Mouse (Mus musculus): ENCODE measurements at regions not wholly inside any gene's neighbourhood (a gene's known extent, or its start where the extent isn't known, plus 50 kb on each side); places are given as distances from the start of the nearest gene placed in this dataset.
A peak's percentile ranks its signal among the peaks of the same experiment; 100 is the strongest.

DNA sequence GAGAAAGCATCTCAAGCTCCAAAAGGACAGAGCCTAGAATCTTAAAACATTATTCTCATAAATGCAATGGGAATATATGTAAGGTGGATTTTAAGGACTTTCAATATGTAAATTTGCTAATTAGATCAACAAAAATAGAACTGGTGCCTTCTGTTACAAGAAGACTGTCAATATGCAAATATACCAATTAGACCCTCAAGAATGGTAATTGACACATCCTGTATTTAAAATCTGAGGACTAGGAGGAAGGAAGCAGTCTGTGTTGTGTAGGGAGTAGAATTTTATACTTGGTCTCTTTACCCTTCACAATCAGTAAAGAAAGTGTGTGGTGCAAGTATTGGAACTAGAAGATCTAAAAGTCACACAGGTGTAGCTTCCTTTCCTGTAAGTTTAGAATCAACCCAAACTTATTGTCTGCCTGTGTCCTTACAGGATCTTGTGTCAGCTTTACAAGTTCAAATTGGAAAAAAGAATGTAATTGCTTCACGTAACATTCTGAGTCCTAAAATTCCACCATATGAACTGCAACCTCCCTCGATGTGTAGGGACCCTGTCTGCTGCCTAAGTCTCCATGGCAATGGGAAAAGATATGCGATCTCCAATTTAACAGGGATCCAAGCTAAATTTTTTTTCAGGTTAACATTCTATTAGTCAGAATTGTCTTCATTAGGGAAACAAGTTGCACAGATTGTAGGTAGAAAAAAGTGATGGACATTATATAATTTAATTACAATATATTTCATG is 1026.8 kb downstream of the Gm9008 start:
- peak; percentile 93 for ATAC-seq
- WGBS = 57% methylated on average over 3 of the region's 3 CpGs
- Histone ChIP-seq H3K4me3 (replicated peaks; ENCODE audit: low read length) (no peak overlapping the region), H3K9ac (replicated peaks; ENCODE audit: low read depth, low read length) (no peak overlapping the region), H3K36me3 (ENCODE audit: control insufficient read depth, insufficient read depth) (no peaks in the 10 kb centered on the region), H3K27ac (ENCODE audit: low read length) (peak overlapping the region; percentile 35; the same call in 1 of the 2 replicates), H3K4me2 (ENCODE audit: low read length) (no peak overlapping the region), H3K27me3 (replicated peaks; ENCODE audit: control insufficient read depth, insufficient read depth, low read length) (no peaks in the 10 kb centered on the region), H3K4me1 (replicated peaks; ENCODE audit: control insufficient read depth, insufficient read depth, low read length) (no peaks in the 10 kb centered on the region), H3K9me3 (ENCODE audit: control insufficient read depth, low read length) (no peaks in the 10 kb centered on the region)

DNA sequence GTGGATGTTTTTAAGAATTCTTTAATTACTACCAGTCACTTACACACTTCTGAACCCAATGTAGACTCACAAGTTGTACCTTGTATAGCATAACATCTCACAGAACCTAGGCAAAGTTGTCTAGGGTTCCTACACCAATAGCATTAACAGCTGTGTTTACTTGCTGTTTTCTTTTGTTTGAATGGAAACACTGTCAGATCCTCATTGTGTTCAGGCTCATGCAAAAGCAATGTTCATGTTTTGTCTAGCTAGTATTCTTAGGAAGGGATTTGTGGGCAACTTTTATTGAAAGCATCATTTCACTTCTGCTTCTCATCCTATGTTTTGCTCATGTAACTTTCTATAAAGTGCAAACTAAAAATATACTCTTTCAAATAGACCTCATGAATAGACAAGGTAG is 1027.5 kb downstream of the Gm9008 start:
- ATAC-seq = peak; percentile 84

DNA sequence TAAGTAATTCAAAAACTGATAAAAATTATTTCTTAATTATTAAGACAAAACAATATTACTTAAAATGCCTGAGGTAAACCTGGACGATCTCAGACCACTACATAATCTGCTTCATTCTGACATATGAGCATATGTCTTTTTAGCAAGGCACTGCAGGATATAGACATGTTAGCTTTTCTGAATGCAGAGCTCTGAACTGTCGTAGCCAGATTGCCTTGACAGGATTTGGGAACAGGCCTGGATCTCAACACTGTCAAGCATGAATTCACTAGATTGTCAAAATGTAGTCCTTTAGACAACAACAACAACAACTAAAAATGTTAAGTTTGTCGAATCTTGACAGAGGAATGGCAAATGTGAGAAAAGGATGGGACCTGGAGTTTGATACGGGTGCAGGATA is 1045.0 kb downstream of the Gm9008 start:
- Histone ChIP-seq H3K36me3 (ENCODE audit: control insufficient read depth, insufficient read depth) (no peaks in the 10 kb centered on the region), H3K9ac (replicated peaks; ENCODE audit: low read depth, low read length) (no peak overlapping the region), H3K4me1 (replicated peaks; ENCODE audit: control insufficient read depth, insufficient read depth, low read length) (no peaks in the 10 kb centered on the region), H3K4me2 (ENCODE audit: low read length) (no peak overlapping the region), H3K27ac (ENCODE audit: low read length) (no peak overlapping the region), H3K9me3 (ENCODE audit: control insufficient read depth, low read length) (no peaks in the 10 kb centered on the region), H3K4me3 (replicated peaks; ENCODE audit: low read length) (no peak overlapping the region), H3K27me3 (replicated peaks; ENCODE audit: control insufficient read depth, insufficient read depth, low read length) (no peaks in the 10 kb centered on the region)
- peak; percentile 62; the same call in 1 of the 2 replicates for ATAC-seq
- 55% methylated on average over 4 of the region's 4 CpGs for WGBS

More for the DNA sequence above, 1027.5 kb downstream of the Gm9008 start:
- no peaks in the 10 kb centered on the region for H3K27me3 ChIP-seq (replicated peaks; ENCODE audit: control insufficient read depth, insufficient read depth, low read length)
- no peaks in the 10 kb centered on the region for H3K4me1 ChIP-seq (replicated peaks; ENCODE audit: control insufficient read depth, insufficient read depth, low read length)
- H3K36me3 ChIP-seq (ENCODE audit: control insufficient read depth, insufficient read depth) = no peaks in the 10 kb centered on the region
- no peaks in the 10 kb centered on the region for H3K9me3 ChIP-seq (ENCODE audit: control insufficient read depth, low read length)
- H3K4me3 ChIP-seq (replicated peaks; ENCODE audit: low read length) = no peak overlapping the region
- H3K9ac ChIP-seq (replicated peaks; ENCODE audit: low read depth, low read length) = no peak overlapping the region
- H3K4me2 ChIP-seq (ENCODE audit: low read length) = no peak overlapping the region
- H3K27ac ChIP-seq (ENCODE audit: low read length) = no peak overlapping the region

Data from forebrain, embryonic 16.5 days (tissue).